Mouse (Mus musculus): ENCODE results near the gene Rnf135. TPM values are rescaled to one million over a fixed set of nuclear protein-coding genes. Genes with fewer than 3 reads are reported as not detected.

The Rnf135 gene
- 4.5 and 6.0 TPM in 2 replicates for polyA plus RNA-seq (2014; fragmentation: Nextera tagmentation; extraction: Ambion mirVana)

DNA sequence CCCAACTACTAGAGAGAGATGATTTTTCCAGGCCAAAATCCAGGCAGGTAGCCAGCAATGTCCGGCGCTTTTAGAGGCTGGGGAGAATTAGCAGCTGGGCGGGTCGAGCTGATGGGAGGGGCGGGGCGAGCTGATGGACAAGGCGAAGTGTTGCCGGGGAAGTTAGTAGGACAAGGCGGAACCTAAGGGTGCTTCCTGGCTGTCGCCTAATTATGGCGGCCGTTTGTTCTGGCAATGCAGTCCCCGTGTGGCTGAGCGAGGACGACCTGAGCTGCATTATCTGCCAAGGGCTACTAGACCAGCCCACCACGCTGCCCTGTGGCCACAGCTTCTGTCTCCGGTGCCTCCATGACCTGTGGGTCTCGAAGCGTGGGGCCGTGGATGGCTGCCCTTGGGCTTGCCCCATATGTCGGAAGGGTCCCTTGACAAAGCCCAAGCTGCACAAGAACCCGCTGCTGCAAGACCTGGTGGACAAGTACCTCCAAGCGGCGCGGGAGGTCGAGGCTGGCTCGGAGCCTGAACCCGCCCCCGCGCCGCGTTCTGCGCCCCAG lies at the start of gene Rnf135:
Gene Rnf135, plus strand, starts transcription at position 147 of the 551 bp plus-strand sequence.
- no peaks in the 10 kb centered on the region for H3K27me3 ChIP-seq (ENCODE audit: control insufficient read depth, insufficient read depth, low read length)
- H3K9me3 ChIP-seq (replicated peaks; ENCODE audit: control insufficient read depth, low read length), result no peaks in the 10 kb centered on the region
- DNase-seq (ENCODE audit: low spot score) (peak; percentile 81), ATAC-seq (replicated peaks; ENCODE audit: insufficient number of reproducible peaks, low FRiP score, low TSS enrichment, low read depth) (peak; percentile 76)
- no peaks in the 10 kb centered on the region for H3K36me3 ChIP-seq (replicated peaks; ENCODE audit: control insufficient read depth, insufficient read depth, low read depth, low read length)
- WGBS, result 1% methylated on average over 33 of the region's 33 CpGs
- peak within 1 kb of the TSS; percentile 77 for H3K9ac ChIP-seq (replicated peaks; ENCODE audit: low read length)
- no peaks in the 10 kb centered on the region for H3K4me1 ChIP-seq (ENCODE audit: control insufficient read depth, insufficient read depth, low read length)
- peak within 1 kb of the TSS; percentile 59 for H3K4me3 ChIP-seq (ENCODE audit: low read depth, low read length)
- H3K27ac ChIP-seq (replicated peaks; ENCODE audit: low read depth, low read length), result peak within 1 kb of the TSS; percentile 41
- H3K4me2 ChIP-seq (ENCODE audit: low read depth, low read length), result peak within 1 kb of the TSS; percentile 72

- ATAC-seq (replicated peaks; ENCODE audit: insufficient number of reproducible peaks, low FRiP score, low TSS enrichment, low read depth), result no peak
These were observed 48.9 kb upstream of the Rnf135 start for GRCm38 (mm10) chr11:80134744-80135143.

GRCm38 (mm10) chr11:80135954-80136683 lies 47.5 kb upstream of the Rnf135 start:
- no peaks in the 10 kb centered on the region for H3K27me3 ChIP-seq (ENCODE audit: control insufficient read depth, insufficient read depth, low read length)
- H3K27ac ChIP-seq (replicated peaks; ENCODE audit: low read depth, low read length), result no peak overlapping the region
- no peaks in the 10 kb centered on the region for H3K9me3 ChIP-seq (replicated peaks; ENCODE audit: control insufficient read depth, low read length)
- ATAC-seq (replicated peaks; ENCODE audit: insufficient number of reproducible peaks, low FRiP score, low TSS enrichment, low read depth) (no peak), DNase-seq (ENCODE audit: low spot score) (no peak)
- H3K4me3 ChIP-seq (ENCODE audit: low read depth, low read length), result no peak overlapping the region
- H3K4me1 ChIP-seq (ENCODE audit: control insufficient read depth, insufficient read depth, low read length), result no peaks in the 10 kb centered on the region
- no peak overlapping the region for H3K9ac ChIP-seq (replicated peaks; ENCODE audit: low read length)
- H3K36me3 ChIP-seq (replicated peaks; ENCODE audit: control insufficient read depth, insufficient read depth, low read depth, low read length), result no peaks in the 10 kb centered on the region
- no peak overlapping the region for H3K4me2 ChIP-seq (ENCODE audit: low read depth, low read length)
- WGBS, result 91% methylated on average over 11 of the region's 11 CpGs

More at GRCm38 (mm10) chr11:80134744-80135143, 48.9 kb upstream of the Rnf135 start:
- Histone ChIP-seq H3K9ac (replicated peaks; ENCODE audit: low read length) (no peak overlapping the region), H3K36me3 (replicated peaks; ENCODE audit: control insufficient read depth, insufficient read depth, low read depth, low read length) (no peaks in the 10 kb centered on the region), H3K27ac (replicated peaks; ENCODE audit: low read depth, low read length) (no peak overlapping the region), H3K4me2 (ENCODE audit: low read depth, low read length) (no peak overlapping the region), H3K4me3 (ENCODE audit: low read depth, low read length) (no peak overlapping the region), H3K9me3 (replicated peaks; ENCODE audit: control insufficient read depth, low read length) (no peaks in the 10 kb centered on the region), H3K4me1 (ENCODE audit: control insufficient read depth, insufficient read depth, low read length) (no peaks in the 10 kb centered on the region), H3K27me3 (ENCODE audit: control insufficient read depth, insufficient read depth, low read length) (no peaks in the 10 kb centered on the region)
- DNase-seq (ENCODE audit: low spot score), result no peak
- WGBS, result 77% methylated on average over 4 of the region's 4 CpGs

- Histone ChIP-seq H3K4me3 (ENCODE audit: low read depth, low read length) (no peak overlapping the region), H3K27ac (replicated peaks; ENCODE audit: low read depth, low read length) (no peak overlapping the region), H3K9me3 (replicated peaks; ENCODE audit: control insufficient read depth, low read length) (no peaks in the 10 kb centered on the region), H3K27me3 (ENCODE audit: control insufficient read depth, insufficient read depth, low read length) (no peaks in the 10 kb centered on the region), H3K4me2 (ENCODE audit: low read depth, low read length) (no peak overlapping the region), H3K4me1 (ENCODE audit: control insufficient read depth, insufficient read depth, low read length) (no peaks in the 10 kb centered on the region), H3K36me3 (replicated peaks; ENCODE audit: control insufficient read depth, insufficient read depth, low read depth, low read length) (no peaks in the 10 kb centered on the region), H3K9ac (replicated peaks; ENCODE audit: low read length) (no peak overlapping the region)
- DNase-seq (ENCODE audit: low spot score), result no peak
- no peak for ATAC-seq (replicated peaks; ENCODE audit: insufficient number of reproducible peaks, low FRiP score, low TSS enrichment, low read depth)
- 89% methylated on average over 13 of the region's 13 CpGs for WGBS
These were observed 46.9 kb upstream of the Rnf135 start for GRCm38 (mm10) chr11:80136786-80137185.

GRCm38 (mm10) chr11:80137773-80138172 lies 45.9 kb upstream of the Rnf135 start:
- no peak for DNase-seq (ENCODE audit: low spot score)
- WGBS, result 89% methylated on average over 5 of the region's 5 CpGs
- Histone ChIP-seq H3K27ac (replicated peaks; ENCODE audit: low read depth, low read length) (no peak overlapping the region), H3K36me3 (replicated peaks; ENCODE audit: control insufficient read depth, insufficient read depth, low read depth, low read length) (no peaks in the 10 kb centered on the region), H3K9me3 (replicated peaks; ENCODE audit: control insufficient read depth, low read length) (no peaks in the 10 kb centered on the region), H3K4me1 (ENCODE audit: control insufficient read depth, insufficient read depth, low read length) (no peaks in the 10 kb centered on the region), H3K9ac (replicated peaks; ENCODE audit: low read length) (no peak overlapping the region), H3K4me2 (ENCODE audit: low read depth, low read length) (no peak overlapping the region), H3K4me3 (ENCODE audit: low read depth, low read length) (no peak overlapping the region), H3K27me3 (ENCODE audit: control insufficient read depth, insufficient read depth, low read length) (no peaks in the 10 kb centered on the region)
- ATAC-seq (replicated peaks; ENCODE audit: insufficient number of reproducible peaks, low FRiP score, low TSS enrichment, low read depth), result no peak

DNA sequence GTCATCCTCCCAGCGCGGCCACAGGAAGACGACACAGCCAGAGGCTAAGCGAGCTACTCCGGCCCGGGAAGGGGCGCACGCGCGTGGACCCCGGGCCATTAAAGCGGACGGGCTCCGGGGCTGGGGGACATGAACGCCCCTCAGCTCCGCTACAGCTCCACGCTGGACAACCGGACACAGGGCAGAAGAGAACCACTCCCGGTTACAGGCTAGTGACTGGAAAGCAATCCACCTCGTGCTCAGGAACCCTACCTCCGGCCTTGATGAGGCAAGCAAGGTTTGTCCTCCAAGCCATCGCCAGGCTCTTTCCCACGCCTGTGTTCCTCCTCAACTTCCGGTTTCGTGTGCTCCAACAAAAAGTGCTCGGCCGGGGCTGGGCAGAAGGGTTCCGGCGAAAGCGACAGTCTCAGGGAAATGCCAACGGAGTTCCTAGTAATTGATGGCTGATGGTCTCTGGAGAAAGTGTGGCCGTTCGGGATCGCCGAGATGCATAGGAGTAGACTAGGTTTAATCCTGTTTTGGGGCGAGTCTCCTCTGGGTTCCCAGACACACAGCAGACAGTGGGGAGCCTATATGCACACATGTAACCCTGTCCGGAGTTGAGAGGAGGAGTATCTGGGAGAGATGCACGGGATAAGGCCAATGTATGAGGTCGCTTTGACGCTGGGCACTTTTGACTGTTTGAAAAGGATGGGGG lies 41.7 kb upstream of the Rnf135 start, which contains the start of gene Tefm:
Gene Tefm, minus strand, starts transcription at position 351 of the 697 bp plus-strand sequence.
- under 1% methylated on average over 40 of the region's 40 CpGs for WGBS

DNA sequence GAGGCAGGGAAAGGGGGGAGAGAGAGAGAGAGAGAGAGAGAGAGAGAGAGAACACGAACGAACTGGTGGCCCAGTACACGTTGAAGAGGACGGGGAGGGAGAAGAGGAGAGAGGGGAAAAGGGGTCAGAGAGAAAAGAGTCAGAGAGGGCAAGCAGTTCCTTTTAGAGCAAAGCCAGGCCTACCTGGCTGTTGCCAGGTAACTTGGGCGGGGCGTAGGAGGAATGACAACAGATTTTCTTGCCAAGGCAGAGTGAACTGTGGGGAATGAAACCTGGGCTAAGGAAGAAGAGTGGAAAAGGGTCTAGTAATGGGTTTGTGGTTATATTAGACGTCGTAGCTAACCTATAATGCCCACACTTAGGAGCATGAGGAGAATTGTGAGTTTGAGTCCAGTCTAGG lies 40.8 kb upstream of the Rnf135 start:
- 47% methylated on average over 7 of the region's 8 CpGs for WGBS
- Histone ChIP-seq H3K9me3 (replicated peaks; ENCODE audit: control insufficient read depth, low read length) (no peaks in the 10 kb centered on the region), H3K27ac (replicated peaks; ENCODE audit: low read depth, low read length) (no peak overlapping the region), H3K9ac (replicated peaks; ENCODE audit: low read length) (no peak overlapping the region), H3K4me2 (ENCODE audit: low read depth, low read length) (peak overlapping the region; percentile 67), H3K4me1 (ENCODE audit: control insufficient read depth, insufficient read depth, low read length) (no peaks in the 10 kb centered on the region), H3K27me3 (ENCODE audit: control insufficient read depth, insufficient read depth, low read length) (no peaks in the 10 kb centered on the region), H3K4me3 (ENCODE audit: low read depth, low read length) (peak overlapping the region; percentile 70; the same call in 1 of the 2 replicates), H3K36me3 (replicated peaks; ENCODE audit: control insufficient read depth, insufficient read depth, low read depth, low read length) (no peaks in the 10 kb centered on the region)
- DNase-seq (ENCODE audit: low spot score) (no peak), ATAC-seq (replicated peaks; ENCODE audit: insufficient number of reproducible peaks, low FRiP score, low TSS enrichment, low read depth) (no peak)

More for the DNA sequence above, 41.7 kb upstream of the Rnf135 start, which contains the start of gene Tefm:
- Histone ChIP-seq H3K4me2 (ENCODE audit: low read depth, low read length) (peak within 1 kb of the TSS; percentile 67), H3K9me3 (replicated peaks; ENCODE audit: control insufficient read depth, low read length) (no peaks in the 10 kb centered on the region), H3K4me1 (ENCODE audit: control insufficient read depth, insufficient read depth, low read length) (no peaks in the 10 kb centered on the region), H3K4me3 (ENCODE audit: low read depth, low read length) (peak within 1 kb of the TSS; percentile 70), H3K27ac (replicated peaks; ENCODE audit: low read depth, low read length) (peak within 1 kb of the TSS; percentile 70), H3K27me3 (ENCODE audit: control insufficient read depth, insufficient read depth, low read length) (no peaks in the 10 kb centered on the region), H3K36me3 (replicated peaks; ENCODE audit: control insufficient read depth, insufficient read depth, low read depth, low read length) (no peaks in the 10 kb centered on the region), H3K9ac (replicated peaks; ENCODE audit: low read length) (peak within 1 kb of the TSS; percentile 90)
- DNase-seq (ENCODE audit: low spot score) (peak; percentile 92), ATAC-seq (replicated peaks; ENCODE audit: insufficient number of reproducible peaks, low FRiP score, low TSS enrichment, low read depth) (peak; percentile 87)
